In genomic region chr3:79590863-79591792, GRCm38 (mm10) we compare ENCODE assay signal across 8 mouse cellular contexts. TPM values are rescaled to one million over a fixed set of nuclear protein-coding genes. Genes with fewer than 3 reads are reported as not detected.
DNase-seq lines count a peak whose midpoint lies in the region; ATAC-seq lines count a peak whose summit lies in the region.

Gene Ppid, plus strand, starts transcription at chr3:79591342.

- 4% methylated on average over 63 of the region's 63 CpGs for WGBS in hindbrain, embryonic 14.5 days
- WGBS in macrophage (ENCODE audit: missing documents): 4% methylated on average over 63 of the region's 63 CpGs

- H3K9me3 ChIP-seq in hindbrain, embryonic 14.5 days (ENCODE audit: control insufficient read depth, low read length): no peaks in the 10 kb centered on the region

- H3K4me2 ChIP-seq in hindbrain, embryonic 14.5 days (replicated peaks): peak within 1 kb of the TSS; percentile 73

- H3K36me3 ChIP-seq in hindbrain, embryonic 14.5 days (replicated peaks; ENCODE audit: control insufficient read depth, insufficient read depth): peaks cover 25% of the 10 kb centered on the region
- peaks cover 25% of the 10 kb centered on the region for H3K36me3 ChIP-seq in macrophage (ENCODE audit: inconsistent target)

- peak; percentile 89 for ATAC-seq in hindbrain, embryonic 14.5 days (ENCODE audit: low FRiP score)

- H3K4me1 ChIP-seq in hindbrain, embryonic 14.5 days (replicated peaks; ENCODE audit: control insufficient read depth, insufficient read depth, low read length): peaks cover 16% of the 10 kb centered on the region

- peak within 1 kb of the TSS; percentile 88 for H3K4me3 ChIP-seq in hindbrain, embryonic 14.5 days (replicated peaks; ENCODE audit: low read length)
- peak within 1 kb of the TSS; percentile 70 for H3K4me3 ChIP-seq in macrophage (ENCODE audit: inconsistent target)

- no peaks in the 10 kb centered on the region for H3K27me3 ChIP-seq in hindbrain, embryonic 14.5 days (ENCODE audit: control insufficient read depth, insufficient read depth, low read length)

- peak within 1 kb of the TSS; percentile 72 for H3K27ac ChIP-seq in hindbrain, embryonic 14.5 days
- peak within 1 kb of the TSS; percentile 71 for H3K27ac ChIP-seq in macrophage

- H3K79me2 ChIP-seq in macrophage (ENCODE audit: inconsistent target): peaks cover 36% of the 10 kb centered on the region

- peak; percentile 91 for DNase-seq in R1 (ENCODE audit: low read depth, low spot score)
- peak; percentile 83 to 85 for DNase-seq in cerebellum, postnatal 14 days
- peak; percentile 59 to 61 for DNase-seq in frontal cortex, postnatal 14 days (ENCODE audit: low spot score in 2 of 2)
- peak; percentile 90 for DNase-seq in hindbrain, embryonic 14.5 days (ENCODE audit: low spot score)
- DNase-seq in left cerebral cortex, adult 18-20 months (ENCODE audit: low spot score in 2 of 2): peak; percentile 71 to 85
- DNase-seq in right cerebral cortex, adult 2 months (ENCODE audit: low spot score in 2 of 2): peak; percentile 77 to 80
- peak; percentile 79 for DNase-seq in urinary bladder, postnatal 14 days (ENCODE audit: low spot score)

- H3K9ac ChIP-seq in hindbrain, embryonic 14.5 days: peak within 1 kb of the TSS; percentile 87

RNA-seq across cellular contexts. Expression of gene Ppid, which starts in this region (rescaled TPM):
- polyA plus RNA-seq in hindbrain, embryonic 14.5 days (2014; fragmentation: Nextera tagmentation; extraction: Ambion mirVana): 151 and 157 TPM in 2 replicates
- total RNA-seq in left cerebral cortex, adult 18-20 months (2021): 10 to 100 TPM; 68.9 to 69.1 TPM
- total RNA-seq in macrophage (2018; cell fraction: chromatin; rRNA removed): 100 to 1,000 TPM in 9 of 26 experiments, 10 to 100 TPM in 17; 63.0 to 144 (median 94.2) TPM
- 10 to 100 TPM in 21 of 26 experiments, 1 to 10 TPM in 5; 7.4 to 21.1 (median 14.3) TPM for total RNA-seq in macrophage (2018; cell fraction: cytosol; rRNA removed)
- total RNA-seq in macrophage (2018; cell fraction: nucleus; rRNA removed): 100 to 1,000 TPM in 5 of 26 experiments, 10 to 100 TPM in 21; 31.0 to 137 (median 61.1) TPM
- 25.8 to 37.9 TPM (median 37.4 TPM) in 3 replicates for polyA plus RNA-seq in macrophage (2018)

Comparison
In these comparisons a context has a peak if more than half of its experiments do, and no peak if none do; other contexts are left out.
1. Peak in every context shown above with its lines: DNase-seq, ATAC-seq, H3K4me3 ChIP-seq and H3K27ac ChIP-seq.